Mouse (Mus musculus) cerebellum, postnatal 25 days (tissue): ENCODE measurements around the gene Bora.
A peak's percentile ranks its signal among the peaks of the same experiment; 100 is the strongest.
"Not testable (repeated sequence)": the region's sequence is repeated elsewhere in the genome, so short reads cannot be mapped to it uniquely, and the experiment has no call there.

Experiments used
- DNase-seq, 2 experiments: peaks; one replicate each; pipeline ENCODE4 v3.0.0; 2021; ENCODE audit warnings: mixed read lengths in 2 of 2

Bora gene

GRCm38 (mm10) chr14:99046031-99046781 is at the start of gene Bora, which contains the start of gene Mzt1:
TSS of gene Bora (plus strand) at chr14:99046222.
TSS of gene Mzt1 (minus strand) at chr14:99046134.
- peak; percentile 94 to 95 for DNase-seq

GRCm38 (mm10) chr14:99010224-99010919 is 35.6 kb upstream of the Bora start:
- peak; percentile 12 to 35 for DNase-seq

- no peak for DNase-seq
Measured at GRCm38 (mm10) chr14:99010920-99011313, 35.1 kb upstream of the Bora start.

DNA sequence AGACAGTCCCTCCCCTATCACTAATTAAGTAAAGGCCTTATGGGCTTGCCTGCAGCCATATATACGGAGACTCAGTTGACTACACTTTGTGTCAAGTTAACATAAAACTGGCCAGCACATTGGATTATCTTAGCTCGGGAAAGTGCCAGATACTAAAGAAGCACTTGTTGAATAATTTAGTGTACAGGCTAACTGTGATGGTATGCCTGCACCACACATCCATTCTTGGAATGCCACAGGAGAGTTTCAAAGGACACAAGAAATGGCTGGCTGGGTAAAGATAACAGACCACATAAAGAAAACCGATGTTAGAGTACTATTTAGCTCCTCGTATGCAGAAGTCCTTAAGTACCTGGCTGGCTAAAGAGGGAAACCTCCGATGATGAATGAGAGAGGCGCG is 27.3 kb upstream of the Bora start:
- no peak for DNase-seq

- DNase-seq: no peak
Measured at GRCm38 (mm10) chr14:99019136-99019808, 26.8 kb upstream of the Bora start.

- no peak for DNase-seq
Measured at GRCm38 (mm10) chr14:99022346-99023086, 23.5 kb upstream of the Bora start.

GRCm38 (mm10) chr14:99029987-99030386 is 16.0 kb upstream of the Bora start:
- DNase-seq: no peak

GRCm38 (mm10) chr14:99031337-99031873 is 14.6 kb upstream of the Bora start:
- DNase-seq: no peak

DNA sequence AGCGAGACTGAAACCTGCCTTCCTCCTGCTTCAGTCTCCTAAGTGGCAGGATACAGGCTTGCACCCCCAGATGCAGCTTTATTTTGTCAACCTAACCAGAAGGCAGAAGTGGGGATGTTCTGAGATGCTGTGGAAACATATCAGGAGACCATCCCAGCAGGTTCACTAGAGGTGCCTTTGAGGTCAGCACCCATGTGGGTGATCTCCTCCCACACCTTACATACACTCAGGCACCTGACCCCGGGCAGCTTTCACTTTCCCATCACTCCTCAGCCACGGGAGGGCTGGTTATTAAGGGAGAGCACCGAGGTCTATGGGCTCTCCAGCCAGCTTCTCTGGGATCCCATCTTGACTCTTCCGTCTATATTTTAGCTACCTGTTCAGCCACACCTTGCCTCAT is 13.4 kb upstream of the Bora start:
- DNase-seq: no peak

- DNase-seq: not testable (repeated sequence)
Measured at GRCm38 (mm10) chr14:99034851-99035250, 11.2 kb upstream of the Bora start.

- DNase-seq: no peak
Measured at GRCm38 (mm10) chr14:99036039-99036438, 10.0 kb upstream of the Bora start.

DNA sequence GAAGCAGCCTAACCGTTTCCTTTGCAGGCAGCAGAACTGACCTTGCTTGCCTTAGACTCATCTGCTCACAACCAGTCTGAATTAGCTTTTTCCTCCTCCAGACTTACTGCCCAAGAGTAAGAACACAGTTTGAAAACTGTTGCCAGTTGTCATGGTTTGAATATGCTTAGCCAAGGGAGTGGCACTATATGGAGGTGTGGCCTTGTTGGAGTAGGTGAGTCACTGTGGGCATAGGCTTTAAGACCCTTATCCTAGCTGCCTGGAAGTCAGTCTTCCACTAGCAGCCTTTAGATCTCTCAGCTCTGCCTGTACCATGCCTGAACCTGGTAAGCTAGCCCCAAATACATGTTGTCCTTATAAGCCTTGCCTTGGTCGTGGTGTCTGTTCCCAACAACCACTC is 8.3 kb upstream of the Bora start:
- no peak for DNase-seq

DNA sequence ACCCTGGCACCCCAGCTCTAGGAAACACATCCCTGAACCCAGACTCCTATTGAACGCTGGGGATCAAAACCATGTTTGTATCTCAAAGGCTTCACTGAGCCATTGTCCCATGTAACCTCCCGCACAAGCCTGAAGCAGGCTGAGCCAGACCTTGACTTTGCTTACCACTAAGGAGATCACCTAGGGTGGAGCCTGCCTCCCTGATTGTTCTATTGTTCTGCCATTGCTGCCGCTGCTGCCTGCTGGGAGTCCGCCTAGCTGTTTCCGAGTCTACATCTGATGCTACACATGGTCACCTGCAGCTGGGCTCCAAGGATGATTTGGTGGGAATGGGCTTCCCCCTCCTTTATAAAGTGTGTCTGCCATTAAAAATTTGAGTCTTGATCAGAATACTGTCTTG is 6.7 kb upstream of the Bora start:
- not testable (repeated sequence) for DNase-seq

DNA sequence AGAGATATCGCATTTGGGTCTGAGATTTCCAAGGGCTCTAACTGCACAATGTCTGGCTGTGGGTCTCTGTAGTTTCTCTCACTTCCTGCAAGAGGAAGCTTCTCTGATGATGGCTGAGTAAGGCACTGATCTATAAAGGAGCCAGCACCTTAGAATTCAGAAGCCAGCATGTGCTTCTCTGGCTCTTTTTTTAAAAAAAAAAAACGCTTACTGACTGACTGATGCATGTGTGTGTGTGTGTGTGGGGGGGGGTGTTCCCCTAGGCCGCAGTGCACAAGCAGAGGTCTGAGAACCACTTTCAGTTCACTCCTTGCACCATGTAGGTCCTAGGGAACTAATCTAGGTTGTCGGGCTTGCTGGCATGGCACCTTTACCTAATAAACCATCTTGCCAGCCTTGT is 4.6 kb upstream of the Bora start:
- DNase-seq: no peak

- no peak for DNase-seq
Measured at GRCm38 (mm10) chr14:99043499-99043898, 2.5 kb upstream of the Bora start.

DNA sequence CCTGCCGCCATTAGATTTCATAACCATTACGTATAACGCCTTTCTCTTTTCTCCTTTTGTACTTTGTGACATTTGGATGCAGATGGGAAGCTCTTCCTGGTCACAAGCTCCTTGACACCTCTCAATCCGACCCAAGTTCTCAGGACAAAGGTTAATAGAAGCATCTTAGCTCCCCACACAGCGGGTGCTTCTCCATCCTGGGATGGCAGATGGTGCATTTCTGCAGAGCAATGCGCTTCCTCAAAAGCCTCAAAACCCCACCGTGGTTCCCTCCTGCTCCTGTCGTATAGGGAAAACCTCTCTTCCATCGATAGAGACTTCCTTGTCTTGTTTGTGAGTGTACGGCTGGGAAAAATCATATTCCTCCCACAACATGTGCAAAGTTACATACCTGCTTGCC is 1.9 kb upstream of the Bora start:
- DNase-seq: peak; percentile 40 to 56

DNA sequence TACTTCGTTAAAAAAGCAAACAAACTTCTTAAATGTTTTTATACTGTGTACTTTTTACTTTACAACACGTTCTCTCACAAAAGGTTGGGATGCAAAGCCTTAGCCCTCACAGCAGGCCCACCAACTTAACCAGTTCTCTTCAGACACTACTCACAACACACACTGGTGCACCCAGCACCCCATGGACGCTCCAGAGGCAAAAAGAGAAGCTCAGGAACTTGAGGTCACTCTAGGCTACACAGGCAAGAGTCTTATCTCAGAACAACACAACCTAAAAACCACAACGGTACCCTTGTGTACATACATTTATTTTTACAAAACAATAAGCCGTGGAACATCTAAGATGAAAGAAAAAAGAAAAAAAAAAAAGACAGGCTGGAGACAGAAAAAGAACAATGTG is 1.3 kb upstream of the Bora start:
- DNase-seq: no peak

GRCm38 (mm10) chr14:99045378-99046030 is 518 bp upstream of the Bora start:
- DNase-seq: no peak

DNA sequence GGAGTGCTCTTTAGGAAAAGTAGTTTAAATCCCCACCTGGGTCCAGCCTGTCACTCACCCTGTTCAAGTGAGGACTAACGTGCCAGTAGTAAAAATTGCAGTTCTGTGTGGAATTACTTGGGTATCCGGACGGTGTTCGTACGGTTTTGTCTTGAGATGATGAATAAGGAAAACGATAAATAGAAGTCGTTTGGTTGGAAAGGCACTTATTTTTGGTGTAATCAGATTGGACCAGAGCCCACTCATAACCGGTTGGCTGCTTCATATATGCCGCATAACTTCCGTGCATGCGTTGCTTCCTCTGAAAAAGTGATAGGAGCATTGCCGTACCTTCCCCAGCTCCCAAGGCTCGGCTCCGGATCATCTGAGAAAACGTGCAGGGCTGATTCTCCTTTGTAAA is 760 bp downstream of the Bora start:
- no peak for DNase-seq

GRCm38 (mm10) chr14:99058959-99059586 is 13.1 kb downstream of the Bora start:
- DNase-seq: peak; percentile 60 to 69

- DNase-seq: peak; percentile 23 to 25
Measured at GRCm38 (mm10) chr14:99060616-99061015, 14.6 kb downstream of the Bora start.

- no peak for DNase-seq
Measured at GRCm38 (mm10) chr14:99063091-99063490, 17.1 kb downstream of the Bora start.
